Mouse (Mus musculus) liver, embryonic 14.5 days (tissue): ENCODE measurements around the gene Arhgap27. TPM values are rescaled to one million over a fixed set of nuclear protein-coding genes. Genes with fewer than 3 reads are reported as not detected.

Experiments
- ATAC-seq: fragments of 200-750 bp; cut with Nextera tagmentation; 2 replicates; pipeline ENCODE4 v1.8.0; 2017; ENCODE audit warnings: moderate number of reproducible peaks, mild to moderate bottlenecking, moderate library complexity; ENCODE audit not compliant: insufficient read depth
- DNase-seq, 3 experiments: peaks; one replicate each; pipeline ENCODE4 v3.0.0-alpha.2; 2012 to 2013; ENCODE audit warnings: low read depth in 3 of 3, low spot score in 3 of 3
- H3K27ac ChIP-seq: fragments of 300-500 bp; sonication (generic); 2 replicates; pipeline ENCODE4 v1.5.1; 2014; ENCODE audit warnings: moderate library complexity, mild to moderate bottlenecking, control low read depth, inconsistent platforms
- H3K27me3 ChIP-seq: fragments of 300-500 bp; sonication (generic); 2 replicates; pipeline ENCODE4 v1.6.1; 2014; ENCODE audit warnings: mild to moderate bottlenecking, low read length, moderate library complexity; ENCODE audit not compliant: control insufficient read depth, insufficient read depth
- H3K36me3 ChIP-seq: fragments of 300-500 bp; sonication (generic); replicated peaks from 2 replicates; pipeline ENCODE4 v1.6.1; 2014; ENCODE audit warnings: low read depth; ENCODE audit not compliant: control insufficient read depth, insufficient read depth
- H3K4me1 ChIP-seq, 2 experiments: fragments of 200-500 bp in 1 of 2; fragments of 300-500 bp in 1 of 2; sonication (generic) in 1 of 2; replicated peaks; 2 replicates each; pipeline ENCODE4 v1.6.1; 2012 to 2014; ENCODE audit warnings: antibody characterized with exemption in 1 of 2, inconsistent platforms in 1 of 2, low read length in 1 of 2; ENCODE audit not compliant: control insufficient read depth in 2 of 2, insufficient read depth in 2 of 2
- H3K4me2 ChIP-seq: fragments of 300-500 bp; sonication (generic); 2 replicates; pipeline ENCODE4 v1.6.1; 2014; ENCODE audit warnings: low read depth, mild to moderate bottlenecking, control low read depth, moderate library complexity
- H3K4me3 ChIP-seq, 2 experiments: fragments of 200-500 bp in 1 of 2; fragments of 300-500 bp in 1 of 2; sonication (generic) in 1 of 2; 2 replicates each; pipeline ENCODE4 v1.5.1; 2012 to 2014; ENCODE audit warnings: low read depth in 2 of 2, low read length in 2 of 2, mild to moderate bottlenecking in 2 of 2, control low read depth in 1 of 2, inconsistent platforms in 1 of 2, moderate library complexity in 1 of 2; ENCODE audit not compliant: insufficient read depth in 1 of 2
- H3K9ac ChIP-seq: fragments of 300-500 bp; sonication (generic); replicated peaks from 2 replicates; pipeline ENCODE4 v1.6.1; 2014; ENCODE audit warnings: mild to moderate bottlenecking, control low read depth, moderate library complexity
- H3K9me3 ChIP-seq: fragments of 300-500 bp; sonication (generic); 2 replicates; pipeline ENCODE4 v1.6.1; 2016; ENCODE audit warnings: low read length, mixed read lengths; ENCODE audit not compliant: control insufficient read depth
- CTCF ChIP-seq: IDR thresholded peaks from 2 replicates; pipeline ENCODE4 v1.5.1; 2016; ENCODE audit warnings: antibody characterized with exemption, low read depth, control low read depth
- EP300 ChIP-seq: IDR thresholded peaks from 2 replicates; pipeline ENCODE4 v1.6.1; 2016; ENCODE audit warnings: antibody characterized with exemption, low read depth
- WGBS: fragments of 180-500 bp; shearing (Covaris S2); extraction: QIAGEN DNeasy Blood & Tissue Kit; methylation state at CpG from one replicate; pipeline ENCODE4 v1.1.7; 2014; ENCODE audit not compliant: insufficient replicate concordance; 5-methylcytosine and 5-hydroxymethylcytosine counted together
- polyA plus RNA-seq, 2 experiments: library from polyadenylated mRNA; depleted of rRNA in 1 of 2; stranded (reverse) in 1 of 2; unstranded in 1 of 2; fragments of >200 nt; fragmentation: Nextera tagmentation in 1 of 2; extraction: Ambion mirVana in 1 of 2; gene quantifications; 2 replicates each; pipeline versions ENCODE4 v1.2.1 to v1.2.3; 2012 to 2014

Gene Arhgap27
- polyA plus RNA-seq, 2 experiments, result 1.4 to 2.6 TPM

GRCm38 (mm10) chr11:103346236-103346635 is 17.3 kb downstream of the Arhgap27 start:
- no peaks in the 10 kb centered on the region for H3K36me3 ChIP-seq
- H3K4me1 ChIP-seq, result peaks cover 0 to 8% of the 10 kb centered on the region in 2 experiments; a peak in 3 of 4 replicates
- H3K9ac ChIP-seq, result no peak overlapping the region
- no peaks in the 10 kb centered on the region for H3K27me3 ChIP-seq
- no peak overlapping the region for H3K4me3 ChIP-seq
- H3K9me3 ChIP-seq, result no peaks in the 10 kb centered on the region; the same call in 1 of the 2 replicates
- DNase-seq (no peak), ATAC-seq (0 out of 2 replicates have a peak, but pooled peaks have one; percentile 8)
- no peak for TF ChIP-seq EP300
- no peak for TF ChIP-seq CTCF
- H3K4me2 ChIP-seq, result no peak overlapping the region
- no peak overlapping the region for H3K27ac ChIP-seq
- 35% methylated on average over 7 of the region's 7 CpGs for WGBS

- no peak overlapping the region for H3K9ac ChIP-seq
These were observed 17.9 kb downstream of the Arhgap27 start for GRCm38 (mm10) chr11:103345408-103346091.

GRCm38 (mm10) chr11:103344494-103345332 is 18.8 kb downstream of the Arhgap27 start:
- Histone ChIP-seq H3K9ac (no peak overlapping the region), H3K27ac (no peak overlapping the region), H3K4me1 (peaks cover 0 to 8% of the 10 kb centered on the region in 2 experiments; a peak in 3 of 4 replicates), H3K36me3 (no peaks in the 10 kb centered on the region), H3K4me3 (no peak overlapping the region), H3K4me2 (no peak overlapping the region), H3K9me3 (no peaks in the 10 kb centered on the region; the same call in 1 of the 2 replicates), H3K27me3 (no peaks in the 10 kb centered on the region)
- 24% methylated on average over 19 of the region's 19 CpGs for WGBS
- ATAC-seq, result peak; percentile 27; the same call in 1 of the 2 replicates
- TF ChIP-seq EP300, result no peak
- no peak for TF ChIP-seq CTCF
- no peak for DNase-seq

More at GRCm38 (mm10) chr11:103345408-103346091, 17.9 kb downstream of the Arhgap27 start:
- Histone ChIP-seq H3K4me2 (no peak overlapping the region), H3K9me3 (no peaks in the 10 kb centered on the region; the same call in 1 of the 2 replicates), H3K27me3 (no peaks in the 10 kb centered on the region), H3K27ac (no peak overlapping the region), H3K4me3 (no peak overlapping the region), H3K4me1 (peaks cover 0 to 8% of the 10 kb centered on the region in 2 experiments; a peak in 3 of 4 replicates), H3K36me3 (no peaks in the 10 kb centered on the region)
- TF ChIP-seq CTCF (no peak), EP300 (no peak)
- 59% methylated on average over 7 of the region's 7 CpGs for WGBS
- ATAC-seq (no peak), DNase-seq (no peak)

DNA sequence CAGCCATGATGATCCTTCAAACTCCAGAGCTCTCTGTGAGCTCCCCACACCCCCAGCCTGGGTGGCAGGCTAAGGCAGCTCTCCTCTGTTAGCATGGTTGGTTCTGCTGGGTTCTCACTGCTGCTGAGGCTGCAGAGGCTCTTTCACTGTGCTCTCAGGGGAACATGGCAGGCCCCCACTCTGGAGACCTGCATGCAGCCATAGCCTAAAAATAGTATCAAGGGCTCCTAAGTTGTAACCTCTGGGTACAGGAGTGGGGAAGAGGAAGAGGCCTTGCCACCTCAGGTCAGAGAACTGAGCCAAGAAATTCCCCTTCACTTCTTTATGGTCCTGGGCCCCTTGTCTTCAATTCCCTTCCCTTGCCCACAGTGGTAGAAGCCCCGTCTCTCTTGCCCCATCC is 19.6 kb downstream of the Arhgap27 start:
- peak overlapping the region; percentile 1; the same call in 1 of the 2 replicates for H3K4me2 ChIP-seq
- H3K4me3 ChIP-seq, result no peak overlapping the region
- no peak overlapping the region for H3K27ac ChIP-seq
- peaks cover 0 to 8% of the 10 kb centered on the region in 2 experiments; a peak in 3 of 4 replicates for H3K4me1 ChIP-seq
- no peak for ATAC-seq
- DNase-seq, result no peak
- no peak for TF ChIP-seq CTCF
- no peak for TF ChIP-seq EP300
- H3K36me3 ChIP-seq, result no peaks in the 10 kb centered on the region
- H3K9me3 ChIP-seq, result no peaks in the 10 kb centered on the region
- no peak overlapping the region for H3K9ac ChIP-seq
- 50% methylated on average over 1 of the region's 1 CpGs for WGBS
- no peaks in the 10 kb centered on the region for H3K27me3 ChIP-seq

DNA sequence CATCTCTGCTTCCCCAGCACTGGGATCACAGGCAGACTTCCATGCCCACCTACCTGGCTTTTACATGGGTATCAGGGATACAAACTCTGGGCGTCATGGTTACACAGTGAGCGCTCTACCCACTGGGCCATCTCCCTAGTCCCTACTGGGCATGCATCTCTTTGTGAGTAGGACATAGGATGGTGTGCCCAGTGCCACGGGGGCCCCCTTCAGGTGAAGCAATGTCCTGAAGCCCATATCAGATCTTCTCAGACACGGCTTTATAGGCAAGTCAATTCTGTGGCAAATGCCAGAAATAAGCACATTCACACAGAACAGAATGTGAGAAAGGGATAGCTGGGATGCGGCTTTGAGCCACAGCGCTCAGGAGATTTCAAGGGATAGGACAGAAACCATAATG is 20.4 kb downstream of the Arhgap27 start:
- Histone ChIP-seq H3K27me3 (no peaks in the 10 kb centered on the region), H3K4me3 (no peak overlapping the region), H3K4me2 (no peak overlapping the region), H3K36me3 (no peaks in the 10 kb centered on the region), H3K27ac (no peak overlapping the region), H3K9ac (no peak overlapping the region), H3K9me3 (no peaks in the 10 kb centered on the region), H3K4me1 (peaks cover 0 to 8% of the 10 kb centered on the region in 2 experiments; a peak in 3 of 4 replicates)
- TF ChIP-seq CTCF, result no peak; the same call in 1 of the 2 replicates
- no peak for TF ChIP-seq EP300
- 56% methylated on average over 6 of the region's 6 CpGs for WGBS
- ATAC-seq, result no peak
- DNase-seq, result no peak
